Mouse (Mus musculus) cerebellum, adult (tissue): ENCODE data around the gene Ppp1r13b.
A peak's percentile ranks its signal among the peaks of the same experiment; 100 is the strongest.

Experiments
- ATAC-seq: cut with Nextera tagmentation; 2 replicates; pipeline ENCODE4 v1.9.2; 2017; ENCODE audit warnings: mild to moderate bottlenecking, moderate library complexity, mixed read lengths; ENCODE audit not compliant: insufficient number of reproducible peaks, low FRiP score, low TSS enrichment

Gene Ppp1r13b

GRCm38 (mm10) chr12:111830375-111830774 is 77.5 kb downstream of the Ppp1r13b start:
- no peak for ATAC-seq

GRCm38 (mm10) chr12:111829954-111830353 is 78.0 kb downstream of the Ppp1r13b start:
- peak; percentile 69 for ATAC-seq

- ATAC-seq: no peak
Measured at GRCm38 (mm10) chr12:111829447-111829846, 78.5 kb downstream of the Ppp1r13b start.

GRCm38 (mm10) chr12:111827556-111827955 is 80.4 kb downstream of the Ppp1r13b start:
- ATAC-seq: no peak

- ATAC-seq: no peak
Measured at GRCm38 (mm10) chr12:111821931-111822330, 86.0 kb downstream of the Ppp1r13b start.

GRCm38 (mm10) chr12:111820708-111821107 is 87.2 kb downstream of the Ppp1r13b start:
- no peak for ATAC-seq

GRCm38 (mm10) chr12:111819936-111820335 is 88.0 kb downstream of the Ppp1r13b start:
- ATAC-seq: no peak

- ATAC-seq: no peak
Measured at GRCm38 (mm10) chr12:111817991-111818390, 89.9 kb downstream of the Ppp1r13b start.

- ATAC-seq: no peak
Measured at GRCm38 (mm10) chr12:111816967-111817366, 90.9 kb downstream of the Ppp1r13b start.

- ATAC-seq: no peak
Measured at GRCm38 (mm10) chr12:111816528-111816927, 91.4 kb downstream of the Ppp1r13b start.

GRCm38 (mm10) chr12:111814769-111815762 is 92.8 kb downstream of the Ppp1r13b start:
- no peak for ATAC-seq

- ATAC-seq: peak; percentile 97
Measured at GRCm38 (mm10) chr12:111813766-111814617, 93.9 kb downstream of the Ppp1r13b start, which contains the start of the genes Xrcc3 and Zfyve21. Xrcc3 (minus strand) TSS chr12:111813873. Zfyve21 (plus strand) TSS chr12:111814170.

GRCm38 (mm10) chr12:111813111-111813765 is 94.7 kb downstream of the Ppp1r13b start:
- ATAC-seq: no peak

- ATAC-seq: no peak
Measured at GRCm38 (mm10) chr12:111812611-111813010, 95.3 kb downstream of the Ppp1r13b start.

GRCm38 (mm10) chr12:111812075-111812474 is 95.8 kb downstream of the Ppp1r13b start:
- no peak for ATAC-seq

GRCm38 (mm10) chr12:111809762-111810161 is 98.1 kb downstream of the Ppp1r13b start:
- ATAC-seq: no peak

GRCm38 (mm10) chr12:111808775-111809174 is 99.1 kb downstream of the Ppp1r13b start:
- no peak for ATAC-seq

- no peak for ATAC-seq
Measured at GRCm38 (mm10) chr12:111803538-111803937, 104.4 kb downstream of the Ppp1r13b start.

GRCm38 (mm10) chr12:111800459-111801183 is 107.3 kb downstream of the Ppp1r13b start:
- ATAC-seq: no peak

- no peak for ATAC-seq
Measured at GRCm38 (mm10) chr12:111798493-111798892, 109.4 kb downstream of the Ppp1r13b start.
